Mouse (Mus musculus) neural tube, embryonic 12.5 days (tissue): ENCODE data around the gene C130074G19Rik. TPM values are rescaled to one million over a fixed set of nuclear protein-coding genes. Genes with fewer than 3 reads are reported as not detected.

Experiments
- ATAC-seq: fragments of 200-750 bp; cut with Nextera tagmentation; 2 replicates; pipeline ENCODE4 v1.8.0; 2017; ENCODE audit warnings: low read depth, mild to moderate bottlenecking, moderate TSS enrichment, moderate library complexity; ENCODE audit not compliant: low FRiP score
- H3K27ac ChIP-seq: fragments of 300-500 bp; sonication (generic); 2 replicates; pipeline ENCODE4 v1.5.1; 2016
- H3K27me3 ChIP-seq: fragments of 300-500 bp; sonication (generic); replicated peaks from 2 replicates; pipeline ENCODE4 v1.6.1; 2016; ENCODE audit warnings: mild to moderate bottlenecking
- H3K36me3 ChIP-seq: fragments of 300-500 bp; sonication (generic); 2 replicates; pipeline ENCODE4 v1.6.1; 2016; ENCODE audit warnings: mild to moderate bottlenecking
- H3K4me1 ChIP-seq: fragments of 300-500 bp; sonication (generic); 2 replicates; pipeline ENCODE4 v1.6.1; 2016
- H3K4me2 ChIP-seq: fragments of 300-500 bp; sonication (generic); replicated peaks from 2 replicates; pipeline ENCODE4 v1.6.1; 2016; ENCODE audit warnings: mild to moderate bottlenecking
- H3K4me3 ChIP-seq: fragments of 300-500 bp; sonication (generic); 2 replicates; pipeline ENCODE4 v1.5.1; 2016
- H3K9ac ChIP-seq: fragments of 300-500 bp; sonication (generic); 2 replicates; pipeline ENCODE4 v1.6.1; 2016; ENCODE audit warnings: mild to moderate bottlenecking
- H3K9me3 ChIP-seq: fragments of 300-500 bp; sonication (generic); 2 replicates; pipeline ENCODE4 v1.6.1; 2016; ENCODE audit warnings: mild to moderate bottlenecking
- WGBS: fragments of 180-500 bp; shearing (Covaris S2); methylation state at CpG from one replicate; pipeline ENCODE4 v1.1.7; 2016; 5-methylcytosine and 5-hydroxymethylcytosine counted together
- microRNA counts: library from miRNA; unstranded; fragments of <30 nt; microRNA quantifications from one replicate; lab custom pipeline; 2017
- microRNA-seq: library from miRNA; unstranded; fragments of <30 nt; microRNA quantifications from one replicate; pipeline ENCODE4, GENCODE M21; 2017
- polyA plus RNA-seq: library from polyadenylated mRNA; unstranded; fragments of >200 nt; fragmentation: Nextera tagmentation; extraction: Ambion mirVana; gene quantifications from 2 replicates; pipeline ENCODE4 v1.2.1, GENCODE M21; 2016

C130074G19Rik gene
- polyA plus RNA-seq, 1 experiment from 2014 or later = 1.2 TPM

- no peak overlapping the region for H3K27ac ChIP-seq
- no peaks in the 10 kb centered on the region for H3K27me3 ChIP-seq
- H3K4me2 ChIP-seq = no peak overlapping the region
- no peak overlapping the region for H3K9ac ChIP-seq
- ATAC-seq = no peak
- H3K4me1 ChIP-seq = no peaks in the 10 kb centered on the region; the same call in 1 of the 2 replicates
- H3K36me3 ChIP-seq = peaks cover 32% of the 10 kb centered on the region
- no peak overlapping the region for H3K4me3 ChIP-seq
- H3K9me3 ChIP-seq = no peaks in the 10 kb centered on the region
- WGBS = 86% methylated on average over 8 of the region's 8 CpGs
These were observed 53.1 kb downstream of the C130074G19Rik start for GRCm38 (mm10) chr1:184829897-184830296.

DNA sequence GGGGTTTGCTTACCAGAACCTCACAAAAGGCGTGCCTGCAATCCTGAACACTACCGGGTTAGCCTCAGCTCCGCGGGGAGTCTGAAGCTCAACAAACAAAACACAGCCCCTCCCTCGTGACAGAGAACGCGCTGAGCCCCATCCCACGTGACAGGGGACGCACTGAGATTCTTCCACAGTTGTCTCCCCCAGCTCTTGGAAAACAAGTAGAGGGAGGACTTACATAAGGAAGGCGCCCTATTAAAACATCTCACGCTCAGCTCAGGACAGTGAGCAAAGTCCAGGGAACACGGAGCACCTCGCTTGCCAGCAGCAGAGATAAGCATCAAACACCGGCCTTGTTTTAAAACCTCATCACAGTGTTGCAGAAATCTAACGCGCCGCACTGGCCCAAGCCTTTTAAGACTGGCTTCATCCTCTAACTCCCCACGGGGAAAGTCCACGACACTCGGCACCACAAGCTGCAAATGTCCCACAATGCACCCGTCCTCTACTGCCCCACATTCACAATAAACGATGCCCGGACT lies 55.8 kb downstream of the C130074G19Rik start:
- Histone ChIP-seq H3K4me2 (peak overlapping the region; percentile 49), H3K4me1 (peaks cover 4% of the 10 kb centered on the region), H3K27me3 (no peaks in the 10 kb centered on the region), H3K36me3 (peaks cover 21% of the 10 kb centered on the region), H3K27ac (no peak overlapping the region), H3K4me3 (no peak overlapping the region), H3K9ac (no peak overlapping the region), H3K9me3 (no peaks in the 10 kb centered on the region)
- no peak for ATAC-seq
- WGBS = 34% methylated on average over 23 of the region's 23 CpGs

DNA sequence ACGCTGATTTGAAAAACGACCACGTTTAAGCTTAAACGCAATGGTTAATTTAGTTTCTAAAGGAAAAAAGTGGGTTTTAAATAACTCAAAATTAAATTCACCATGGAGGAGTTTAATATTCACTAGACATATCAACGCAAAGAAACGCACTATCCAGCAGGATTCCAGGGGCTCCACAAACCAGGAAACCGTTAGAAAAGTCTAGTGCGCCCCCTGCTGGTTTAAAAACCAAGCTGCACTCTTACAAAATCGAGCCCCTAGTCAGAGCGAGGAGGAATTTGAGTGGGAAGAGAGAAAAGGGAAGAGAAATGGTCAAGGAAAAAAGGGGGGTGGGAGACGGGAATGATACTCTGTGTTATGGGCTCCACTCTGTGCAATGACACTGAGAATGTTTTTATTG lies 57.9 kb downstream of the C130074G19Rik start:
- H3K9ac ChIP-seq = no peak overlapping the region
- WGBS = 26% methylated on average over 11 of the region's 11 CpGs
- no peaks in the 10 kb centered on the region for H3K27me3 ChIP-seq
- H3K4me2 ChIP-seq = peak overlapping the region; percentile 38
- peaks cover 5% of the 10 kb centered on the region; the same call in 1 of the 2 replicates for H3K36me3 ChIP-seq
- ATAC-seq = peak; percentile 41; the same call in 1 of the 2 replicates
- no peak overlapping the region for H3K27ac ChIP-seq
- no peak overlapping the region for H3K4me3 ChIP-seq
- peaks cover 4% of the 10 kb centered on the region for H3K4me1 ChIP-seq
- no peaks in the 10 kb centered on the region for H3K9me3 ChIP-seq

DNA sequence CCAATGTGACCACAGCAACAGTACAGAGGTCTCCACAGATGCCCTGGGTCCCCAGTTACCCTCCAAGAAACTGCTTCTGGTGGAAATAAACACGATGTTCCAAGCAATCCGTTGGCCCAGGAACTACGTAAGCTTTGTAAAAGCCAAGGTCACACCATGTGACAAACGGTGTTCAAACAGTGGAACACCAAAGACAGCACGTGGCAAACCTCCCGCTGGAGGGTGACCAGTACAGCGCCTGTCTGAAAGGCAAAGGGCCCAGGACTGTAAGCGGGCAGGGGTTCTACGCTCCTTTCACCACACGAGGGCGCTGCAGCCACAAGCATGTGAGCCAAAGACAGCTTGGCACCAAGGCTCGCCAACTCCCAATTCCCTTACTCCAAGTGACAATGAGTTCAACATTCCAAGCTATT lies 58.6 kb downstream of the C130074G19Rik start:
- 0 out of 2 replicates have a peak, but pooled peaks cover under 1% of the 10 kb centered on the region for H3K36me3 ChIP-seq
- H3K9ac ChIP-seq = no peak overlapping the region
- H3K4me3 ChIP-seq = no peak overlapping the region
- H3K4me2 ChIP-seq = peak overlapping the region; percentile 38
- WGBS = 4% methylated on average over 12 of the region's 12 CpGs
- no peaks in the 10 kb centered on the region for H3K9me3 ChIP-seq
- no peaks in the 10 kb centered on the region for H3K27me3 ChIP-seq
- peak; percentile 85 for ATAC-seq
- no peak overlapping the region for H3K27ac ChIP-seq
- H3K4me1 ChIP-seq = peaks cover 4% of the 10 kb centered on the region

GRCm38 (mm10) chr1:184822678-184823077 lies 60.3 kb downstream of the C130074G19Rik start:
- 15% methylated on average over 11 of the region's 11 CpGs for WGBS
- no peak for ATAC-seq
- Histone ChIP-seq H3K9ac (no peak overlapping the region), H3K4me3 (no peak overlapping the region), H3K27ac (no peak overlapping the region), H3K36me3 (peaks cover 6% of the 10 kb centered on the region), H3K4me1 (peaks cover 4% of the 10 kb centered on the region), H3K4me2 (peak overlapping the region; percentile 38), H3K9me3 (no peaks in the 10 kb centered on the region), H3K27me3 (no peaks in the 10 kb centered on the region)

MicroRNAs encoded within 50 kb of the gene (microRNA counts, 519-probe panel; counts per million panel counts)
- microRNA mmu-miR-1981 (lab: Ali Mortazavi, UCI) = 342 counts per million, percentile 67 among the panel's probes with 10 or more counts

Small RNA genes lying within 50 kb of the gene (microRNA-seq; reads per million reads assigned to microRNA genes)
- 56.6 reads per million, percentile 45 among the genes with 10 or more reads in this experiment for gene Mir1981

Other genes starting within 250 kb of the C130074G19Rik start
- gene Hlx, start 150.6 kb downstream of the C130074G19Rik start, polyA plus RNA-seq = 12.9 and 13.0 TPM in 2 replicates
- 0.25 and 0.32 TPM in 2 replicates for gene Marc1, start 71.9 kb downstream of the C130074G19Rik start, polyA plus RNA-seq
- gene Marc2, start 36.8 kb downstream of the C130074G19Rik start, polyA plus RNA-seq = 99.0 and 107 TPM in 2 replicates
- gene Mark1, start 116.4 kb upstream of the C130074G19Rik start, polyA plus RNA-seq = 11.3 and 13.3 TPM in 2 replicates